Mouse (Mus musculus) adrenal gland, postnatal 14 days (tissue): ENCODE results near the gene Frmd8. TPM values are rescaled to one million over a fixed set of nuclear protein-coding genes. Genes with fewer than 3 reads are reported as not detected.
"Not testable (repeated sequence)": the region's sequence is repeated elsewhere in the genome, so short reads cannot be mapped to it uniquely, and the experiment has no call there.

Experiments
- DNase-seq: peaks from one replicate; pipeline ENCODE4 v3.0.0; 2021; ENCODE audit warnings: mixed read lengths
- total RNA-seq: library from RNA; stranded (reverse); gene quantifications from 2 replicates; pipeline ENCODE4 v1.2.3, GENCODE M21; 2021

The Frmd8 gene
- total RNA-seq, 1 experiment from 2014 or later: 26.0 TPM

DNA sequence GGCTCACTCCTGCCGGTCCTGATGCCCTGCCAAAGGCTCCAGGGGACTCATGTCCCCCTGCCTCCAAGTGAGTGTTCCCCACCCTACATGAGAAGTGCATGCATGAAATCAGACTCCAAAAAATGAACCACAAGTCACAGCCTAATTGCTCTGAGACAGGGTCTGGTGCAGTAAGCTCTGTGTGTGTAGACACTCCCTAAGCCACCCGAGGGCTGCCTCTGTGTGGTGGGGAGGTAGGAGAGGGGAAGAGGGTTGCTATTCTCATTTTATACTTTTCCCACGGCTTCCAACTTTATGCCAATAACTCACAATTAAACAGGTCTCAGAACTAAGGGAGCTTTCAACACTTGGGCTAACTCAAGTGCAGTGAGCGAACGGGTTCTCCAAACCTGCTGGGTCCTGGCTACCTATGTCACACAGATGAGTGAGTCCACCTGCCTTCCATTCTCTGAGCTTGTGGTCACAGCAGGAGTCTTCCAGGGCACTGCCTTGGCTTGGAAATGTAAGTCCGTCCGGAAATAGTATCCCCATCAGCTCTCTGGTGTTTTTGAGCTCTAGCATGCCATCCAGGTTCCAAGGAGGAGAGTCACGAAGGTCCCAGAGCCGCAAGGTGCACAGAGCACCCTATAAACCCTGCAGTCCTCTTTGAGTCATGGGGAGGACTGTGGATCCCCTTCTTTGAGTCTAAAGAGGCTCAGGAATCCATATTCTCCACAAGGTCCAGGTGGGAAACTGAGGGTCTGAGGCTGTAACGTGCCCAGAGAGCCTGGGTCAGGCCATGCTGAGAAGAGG is 50.1 kb downstream of the Frmd8 start:
- DNase-seq: no peak

DNA sequence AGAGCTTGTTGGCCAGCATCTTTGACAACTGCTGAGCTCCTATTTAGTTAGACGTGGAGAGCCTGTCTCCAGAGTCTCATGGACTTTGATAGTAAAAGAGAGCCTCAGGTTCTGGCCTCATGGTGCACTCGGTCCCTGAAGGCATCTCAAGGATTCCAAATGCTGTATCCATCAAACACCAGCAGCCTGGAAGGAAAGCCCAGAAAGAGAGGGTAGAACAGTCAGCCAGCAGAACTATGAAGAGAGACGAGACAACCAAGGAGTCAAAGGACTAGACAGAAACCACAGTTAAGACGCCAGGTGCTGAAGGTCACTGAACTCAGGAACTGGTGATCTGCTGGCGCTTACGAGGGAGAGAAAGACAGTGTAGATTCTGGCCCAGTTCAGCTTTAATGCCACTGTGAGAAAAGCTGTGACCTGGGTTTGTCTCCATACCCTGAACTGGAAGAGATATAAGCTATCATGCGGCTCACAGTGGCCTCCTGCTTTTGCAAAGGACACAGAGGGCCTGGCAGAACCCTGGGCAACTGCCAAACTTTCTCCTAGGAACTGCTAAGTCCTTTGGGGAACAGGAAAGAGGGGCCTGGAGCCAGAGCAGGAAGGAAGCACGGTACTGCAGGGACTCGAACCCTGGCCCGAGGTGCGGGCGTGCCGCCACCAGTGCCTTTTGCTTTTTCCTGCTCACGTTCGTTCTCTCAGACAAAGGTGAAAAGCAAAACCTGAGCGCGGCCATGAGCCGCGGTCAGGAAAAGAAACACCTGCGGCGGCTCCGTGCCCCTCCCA is 50.8 kb downstream of the Frmd8 start:
- DNase-seq: peak; percentile 73

DNA sequence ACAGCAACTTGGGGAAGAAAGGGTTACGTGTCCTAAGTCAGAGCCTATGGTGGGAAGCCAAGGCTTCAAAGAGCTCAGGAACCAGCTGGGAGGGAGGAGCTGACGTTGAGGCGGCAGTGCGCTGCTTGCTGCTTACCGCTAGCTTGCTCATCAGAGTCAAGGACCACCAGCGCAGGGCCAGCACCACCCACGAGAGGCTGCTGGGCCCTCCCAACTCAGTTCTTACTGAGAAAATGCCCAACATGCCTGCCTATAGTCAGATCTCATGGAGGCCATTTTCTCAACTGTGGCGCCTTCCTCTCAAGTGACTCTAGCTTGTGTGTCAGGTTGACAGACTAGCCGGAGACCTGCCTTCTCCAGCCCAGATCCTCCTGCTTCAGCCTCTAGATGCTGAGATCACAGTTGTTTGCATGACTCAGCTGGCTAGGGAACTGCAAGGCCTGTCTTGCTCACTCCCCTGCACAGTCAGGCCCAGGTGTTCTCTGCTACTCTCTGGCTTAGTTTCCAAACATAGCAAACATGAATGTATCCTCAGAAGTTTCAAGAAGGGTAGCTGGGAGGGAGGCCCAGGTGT is 51.7 kb downstream of the Frmd8 start:
- DNase-seq: peak; percentile 67

DNA sequence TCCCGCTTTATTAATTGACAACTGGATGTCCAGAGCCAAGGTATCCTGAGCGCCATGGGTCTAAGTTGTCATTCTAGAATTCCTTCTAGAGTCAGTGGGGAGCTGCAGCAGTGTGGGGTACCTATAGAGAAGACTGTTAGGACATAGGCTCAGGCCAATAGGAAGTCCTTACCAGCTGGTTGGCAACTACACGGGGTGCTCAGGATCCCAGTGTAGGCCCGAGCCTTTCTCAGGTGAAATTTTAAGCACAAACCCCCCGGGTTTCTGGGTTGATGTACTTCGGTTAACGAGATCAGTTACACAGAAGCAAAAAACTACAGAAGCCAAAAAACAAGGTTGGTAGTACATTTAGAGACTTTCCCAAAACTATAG is 52.3 kb downstream of the Frmd8 start:
- DNase-seq: no peak

DNA sequence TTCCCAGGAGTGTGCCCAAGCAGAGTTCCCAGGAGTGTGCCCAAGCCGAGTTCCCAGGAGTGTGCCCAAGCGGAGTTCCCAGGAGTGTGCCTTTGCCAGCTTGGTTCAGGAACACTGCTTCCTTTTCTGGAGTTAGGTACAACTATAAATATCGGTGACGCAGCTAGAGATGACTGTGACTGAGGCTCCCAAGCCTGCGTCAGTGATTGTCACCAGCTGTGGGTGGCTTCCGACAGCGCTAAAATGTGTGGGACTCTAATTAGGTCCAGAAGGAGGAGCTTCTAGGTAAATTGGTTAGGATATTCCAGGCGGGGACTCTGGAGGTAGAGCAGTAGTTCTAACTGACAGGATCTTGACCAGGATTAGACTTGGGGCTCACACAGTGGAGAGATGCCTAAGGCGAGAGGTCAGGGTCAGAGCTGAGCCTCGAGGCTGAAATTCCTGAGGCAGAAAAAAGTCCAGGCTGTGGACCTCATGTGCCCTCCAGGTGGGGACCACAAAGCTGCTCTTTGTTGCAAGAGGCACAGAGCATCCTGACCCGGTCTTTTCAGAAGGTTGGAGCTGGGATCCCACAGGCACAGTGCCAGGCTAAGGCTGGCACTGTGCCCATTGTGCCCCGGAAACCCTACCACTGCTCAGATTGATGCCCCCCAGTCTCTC is 52.8 kb downstream of the Frmd8 start:
- no peak for DNase-seq

DNA sequence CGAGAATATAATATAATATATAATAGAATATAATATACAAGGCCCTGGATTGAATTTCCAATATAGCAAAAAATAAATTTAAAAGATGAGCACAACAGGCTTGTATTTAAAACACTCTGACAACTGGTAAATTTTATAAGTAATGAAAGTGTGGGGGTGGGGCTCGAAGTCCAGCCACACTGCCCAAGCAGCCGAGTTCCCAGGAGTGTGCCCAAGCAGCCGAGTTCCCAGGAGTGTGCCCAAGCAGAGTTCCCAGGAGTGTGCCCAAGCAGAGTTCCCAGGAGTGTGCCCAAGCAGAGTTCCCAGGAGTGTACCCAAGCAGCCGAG is 53.3 kb downstream of the Frmd8 start:
- peak; percentile 61 for DNase-seq

DNA sequence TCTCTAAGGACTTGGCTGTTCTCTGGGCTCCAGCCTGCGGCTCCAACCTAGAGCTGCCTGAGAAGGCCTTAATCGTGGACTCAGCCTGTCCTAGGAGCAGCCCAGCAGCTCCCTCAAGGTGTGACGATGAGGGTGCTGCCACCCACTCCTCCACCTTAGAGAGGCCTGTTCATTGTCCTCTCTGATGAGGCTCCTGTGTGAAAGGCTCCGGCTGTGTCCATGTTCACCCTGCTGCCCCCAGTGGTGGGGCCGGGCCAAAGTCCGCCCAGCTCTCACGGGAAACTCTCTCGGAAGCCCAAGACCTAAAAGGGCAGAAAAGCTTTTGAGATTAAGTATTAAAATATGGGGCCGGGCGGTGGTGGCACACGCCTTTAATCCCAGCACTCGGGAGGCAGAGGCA is 55.5 kb downstream of the Frmd8 start:
- peak; percentile 73 for DNase-seq

DNA sequence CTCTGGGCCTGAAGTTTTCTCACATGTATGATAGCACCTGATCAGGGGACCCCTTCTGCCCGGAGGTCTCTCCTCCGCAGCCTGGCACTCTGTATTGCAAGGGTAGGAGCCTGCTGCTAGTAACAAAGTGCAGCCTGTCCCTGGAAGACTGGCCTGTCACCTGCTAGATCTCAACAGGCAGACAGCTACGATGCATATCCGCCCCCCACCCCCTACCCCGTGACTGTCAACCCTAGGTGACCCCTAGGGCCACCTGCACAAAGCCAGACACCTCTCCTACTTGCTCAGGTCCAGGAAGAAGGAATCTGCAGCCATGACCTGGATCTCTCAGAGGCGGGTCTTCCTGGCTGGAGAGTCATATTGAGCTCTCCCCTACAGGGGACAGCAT is 56.5 kb downstream of the Frmd8 start:
- no peak for DNase-seq

DNA sequence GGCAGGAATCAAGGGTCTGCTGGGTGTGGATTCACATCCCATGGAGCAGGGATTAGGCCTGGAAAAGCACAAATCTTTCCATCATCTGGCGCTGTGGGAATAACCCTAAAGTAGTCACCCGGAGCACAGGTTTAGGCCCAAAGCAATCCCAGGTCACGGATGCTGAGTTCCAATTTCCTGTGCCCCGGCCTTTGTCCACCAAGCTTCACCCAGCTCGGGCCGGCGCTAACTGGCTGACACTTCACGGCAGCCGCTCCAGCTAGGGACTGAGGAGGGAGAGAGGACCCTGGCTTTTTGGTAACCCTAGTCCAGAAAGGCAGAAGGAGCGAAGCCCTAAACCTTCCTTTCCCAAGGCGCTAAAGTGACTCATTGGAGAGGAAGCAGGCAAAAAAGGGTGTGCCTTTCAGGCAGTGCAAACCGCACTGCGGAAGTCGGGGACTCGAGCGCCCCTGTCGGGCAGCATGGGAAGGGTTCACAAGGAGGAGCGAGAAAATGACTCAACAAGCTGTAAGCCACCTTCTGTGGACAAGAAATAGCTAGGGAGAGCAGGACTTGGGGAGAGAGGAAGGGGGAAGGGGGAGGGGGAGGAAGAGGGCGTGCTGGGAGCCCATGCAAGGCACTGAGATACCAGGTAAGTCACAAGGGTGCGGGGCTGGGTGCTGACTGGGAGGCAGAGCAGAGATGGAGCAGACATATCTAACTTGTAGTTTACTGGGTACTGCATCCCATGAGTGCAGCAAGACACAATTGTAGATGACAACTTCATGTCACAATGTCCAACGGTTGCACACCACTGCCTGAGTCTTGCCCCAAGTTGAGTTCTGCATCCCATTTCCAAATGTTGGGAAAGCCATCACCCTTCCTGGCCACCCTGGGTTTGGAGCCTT is 57.1 kb downstream of the Frmd8 start:
- peak; percentile 94 for DNase-seq

DNA sequence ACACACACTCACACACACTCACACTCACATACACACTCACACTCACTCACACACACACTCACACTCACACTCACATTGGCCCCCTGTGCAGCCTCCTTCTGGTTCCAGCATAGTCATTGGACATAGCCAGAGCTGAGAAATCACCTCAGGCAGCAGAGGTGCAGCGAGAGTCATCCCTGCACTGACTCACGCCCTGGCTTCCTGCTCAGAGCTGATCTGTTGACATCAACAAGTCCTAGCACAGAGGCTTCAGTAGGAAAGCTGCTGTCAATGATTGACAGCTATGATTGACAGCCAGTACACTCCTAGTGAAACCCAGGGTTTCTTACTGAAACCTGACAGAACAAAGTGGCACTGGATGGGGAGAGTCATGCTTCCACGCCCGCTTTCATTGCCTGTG is 59.1 kb downstream of the Frmd8 start:
- DNase-seq: peak; percentile 69

DNA sequence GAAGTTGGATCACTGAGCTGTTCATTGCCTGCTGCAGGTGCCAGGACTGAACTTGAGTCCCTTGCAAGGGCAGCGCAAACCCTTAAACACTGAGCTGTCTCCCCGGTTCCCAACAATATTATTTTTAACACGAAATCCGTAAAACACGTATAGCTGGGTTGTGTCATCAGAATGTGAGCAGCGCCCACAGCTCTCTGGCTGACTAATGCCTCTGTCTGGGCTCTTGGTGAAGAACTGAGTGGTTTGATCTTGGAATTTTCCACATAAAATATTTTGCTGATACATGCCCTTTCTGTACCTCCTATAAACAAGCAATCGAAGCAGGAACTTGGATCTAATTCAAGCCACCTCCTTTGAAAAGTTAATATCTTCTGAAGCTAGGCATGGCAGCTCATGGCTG is 60.1 kb downstream of the Frmd8 start:
- no peak for DNase-seq

DNA sequence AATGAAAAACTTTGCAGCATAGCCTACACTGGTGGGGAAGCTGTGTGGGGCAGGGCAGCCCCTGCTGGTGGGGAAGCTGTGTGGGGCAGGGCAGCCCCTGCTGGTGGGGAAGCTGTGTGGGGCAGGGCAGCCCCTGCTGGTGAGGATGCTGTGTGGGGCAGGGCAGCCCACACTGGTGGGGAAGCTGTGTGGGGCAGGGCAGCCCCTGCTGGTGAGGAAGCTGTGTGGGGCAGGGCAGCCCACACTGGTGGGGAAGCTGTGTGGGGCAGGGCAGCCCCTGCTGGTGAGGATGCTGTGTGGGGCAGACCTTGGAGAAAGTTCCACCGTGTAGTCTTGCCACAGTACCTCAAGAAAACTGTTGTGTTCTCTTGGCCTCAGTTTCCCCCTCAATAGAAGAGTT is 61.0 kb downstream of the Frmd8 start:
- DNase-seq: not testable (repeated sequence)

DNA sequence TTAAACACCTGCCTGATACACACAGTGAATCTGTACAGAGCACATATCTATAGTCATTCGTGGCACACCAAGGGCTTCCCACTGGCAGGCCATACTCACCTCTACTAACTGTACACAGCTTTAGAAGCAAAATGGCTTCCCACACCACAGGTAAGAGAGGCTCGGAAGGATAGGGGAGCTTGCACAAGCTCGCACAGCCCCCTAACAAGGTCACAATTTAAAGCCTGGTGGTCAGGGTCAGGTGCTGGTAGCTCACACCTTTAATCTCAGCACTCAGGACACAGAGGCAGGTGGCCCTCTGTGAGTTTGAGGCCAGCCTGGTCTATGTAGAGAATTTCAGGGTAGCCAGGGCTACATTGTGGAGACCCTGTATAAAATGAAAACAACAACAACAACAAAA is 61.5 kb downstream of the Frmd8 start:
- no peak for DNase-seq

DNA sequence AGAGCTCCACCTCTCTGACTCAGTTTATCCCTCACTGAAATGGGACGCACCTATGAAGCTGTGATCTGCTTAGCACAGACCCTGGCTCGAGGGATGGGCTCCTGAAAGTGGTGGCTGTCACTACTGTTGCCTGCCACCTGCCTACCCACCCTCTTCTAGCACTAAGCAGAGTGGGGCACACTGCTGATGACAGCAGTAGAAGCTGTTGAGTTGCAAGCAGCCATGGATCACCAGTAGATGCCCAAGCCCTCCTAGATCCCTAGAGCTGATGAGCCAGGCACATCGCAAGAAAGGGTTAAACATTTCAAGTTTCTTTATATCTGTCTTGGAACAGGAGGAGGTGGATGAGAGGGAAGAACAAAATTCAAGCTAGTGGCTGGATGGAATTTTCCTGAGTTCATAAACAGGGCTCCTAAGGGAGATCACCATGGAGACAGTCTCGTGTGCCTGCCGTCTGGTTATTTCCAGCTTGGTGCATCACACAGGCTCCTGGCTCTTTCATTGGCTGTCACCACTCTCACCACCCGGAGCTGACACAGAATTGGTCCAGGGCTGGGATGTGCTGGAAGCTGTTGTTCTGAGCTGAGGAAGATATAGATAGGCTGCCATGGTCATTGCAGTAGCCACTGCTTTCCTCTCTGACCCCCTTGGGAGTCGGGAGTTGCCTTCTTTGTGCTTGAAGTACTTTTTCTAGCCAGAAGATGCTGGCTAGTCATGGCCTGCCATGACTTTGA is 63.1 kb downstream of the Frmd8 start:
- peak; percentile 88 for DNase-seq

DNA sequence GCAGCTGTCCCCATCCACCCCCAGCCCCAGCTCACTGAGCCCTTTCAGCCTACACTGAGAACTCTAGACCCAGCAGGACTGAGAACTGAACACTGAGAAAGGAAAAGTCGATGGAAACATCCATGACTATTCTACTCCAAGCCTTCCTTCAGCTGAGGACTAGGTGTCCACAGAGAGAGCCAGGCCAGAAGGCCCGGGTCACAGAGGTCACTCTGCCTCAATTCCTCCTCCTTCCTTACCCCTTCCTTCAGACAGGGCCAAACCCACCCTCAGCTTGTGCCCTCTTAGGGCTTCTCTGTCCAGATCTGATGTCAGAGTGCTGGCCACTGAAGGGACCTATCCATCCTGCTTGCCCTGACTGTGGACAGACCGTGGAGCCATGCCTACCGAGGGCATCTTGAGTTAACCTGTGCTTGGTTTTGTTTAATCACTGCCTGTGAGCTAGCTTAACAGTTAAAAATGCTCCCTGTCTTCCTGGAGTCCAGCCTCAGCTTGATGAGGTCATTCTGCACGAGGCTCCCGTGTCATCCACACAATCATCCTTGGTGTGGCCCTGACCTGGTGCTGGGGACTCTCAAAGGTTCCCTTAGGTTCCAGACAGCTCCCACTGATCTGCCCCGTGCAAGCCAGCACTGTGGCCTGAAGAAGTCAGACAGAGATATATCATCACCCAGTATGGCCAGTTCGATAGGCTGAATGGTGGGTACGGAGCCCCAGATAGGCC is 64.1 kb downstream of the Frmd8 start:
- peak; percentile 76 for DNase-seq

DNA sequence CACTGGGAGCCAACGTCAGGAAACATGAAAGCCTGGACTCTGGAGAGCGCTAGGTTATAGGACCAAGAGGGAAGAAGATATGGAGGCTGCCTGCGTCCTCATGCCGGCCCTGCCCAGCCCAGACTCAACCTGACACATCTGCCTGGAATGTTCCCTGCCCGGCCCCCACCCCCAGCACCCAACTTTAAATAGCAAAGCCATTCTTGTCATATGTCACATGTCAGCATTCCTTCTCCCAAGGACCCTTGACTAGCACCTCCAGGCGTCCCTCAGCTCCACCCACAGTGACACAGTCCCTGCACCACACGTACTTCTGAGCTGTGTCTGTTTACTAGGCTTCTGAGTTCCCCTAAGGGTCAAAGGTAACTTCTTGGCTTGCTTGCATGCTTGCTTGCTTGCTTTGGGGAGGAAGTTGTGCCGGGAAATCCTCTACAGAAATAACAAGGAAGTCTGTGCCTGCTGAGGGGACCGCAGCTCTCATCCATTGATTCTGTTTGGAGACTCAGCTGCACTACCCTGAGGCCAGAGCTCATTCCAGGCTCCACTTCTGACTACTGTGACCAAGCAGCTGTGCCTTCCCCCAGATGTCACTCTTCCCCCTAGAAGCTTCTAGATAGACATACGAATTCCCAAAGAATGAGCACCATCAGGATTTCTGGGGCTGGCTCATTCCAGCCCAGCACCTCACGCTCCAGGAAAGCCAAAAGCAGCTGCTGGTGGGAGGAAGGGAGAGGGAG is 64.8 kb downstream of the Frmd8 start:
- peak; percentile 73 for DNase-seq

DNA sequence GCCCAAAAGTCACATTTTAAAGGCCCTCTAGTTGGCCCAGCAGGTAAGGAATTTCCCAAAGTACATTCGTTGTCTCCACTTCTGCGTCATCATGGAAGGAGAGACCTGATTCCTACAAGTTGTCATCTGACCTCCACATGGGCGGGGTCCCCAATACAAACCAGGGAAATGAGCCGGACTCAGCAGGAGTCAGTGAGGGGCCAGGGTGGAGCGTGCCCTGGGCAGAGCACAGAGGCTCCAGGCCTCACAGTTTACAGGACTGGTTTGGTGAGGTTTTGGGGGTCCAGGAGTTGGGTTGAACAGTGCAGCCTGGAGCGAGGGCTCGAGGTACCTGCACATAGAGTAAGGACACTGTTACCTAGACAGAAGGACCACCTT is 65.4 kb downstream of the Frmd8 start:
- DNase-seq: no peak

DNA sequence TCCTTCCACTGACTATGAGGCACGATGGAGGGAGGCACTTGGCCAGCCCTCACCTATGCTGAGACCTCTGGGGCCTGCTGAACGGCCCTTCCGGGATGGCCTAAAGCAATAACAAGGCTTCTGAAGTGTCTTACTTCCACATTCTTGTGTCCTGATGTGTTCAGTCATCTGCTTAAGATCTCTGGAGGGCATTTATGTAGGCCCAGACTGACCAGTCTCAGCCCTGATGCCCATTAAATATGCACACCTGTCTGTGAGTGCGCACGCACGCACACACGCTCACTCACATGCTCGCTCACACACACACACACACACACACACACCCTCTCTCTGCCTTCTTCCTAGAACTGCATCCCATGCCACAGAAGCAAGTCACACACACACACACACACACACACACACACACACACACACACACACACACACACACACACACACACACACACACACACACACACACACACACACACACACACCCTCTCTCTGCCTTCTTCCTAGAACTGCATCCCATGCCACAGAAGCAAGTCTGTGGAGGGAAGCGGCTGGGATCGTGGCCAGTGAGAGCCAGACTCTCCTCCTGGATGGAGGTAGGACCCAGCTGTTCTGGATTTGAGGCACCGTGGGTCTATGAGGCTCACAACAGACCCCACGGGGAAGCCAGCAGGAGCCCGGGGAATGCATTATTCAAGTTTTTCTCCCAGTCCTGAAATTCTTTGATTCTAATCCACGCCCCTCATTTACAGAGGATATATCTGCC is 65.9 kb downstream of the Frmd8 start:
- no peak for DNase-seq

DNA sequence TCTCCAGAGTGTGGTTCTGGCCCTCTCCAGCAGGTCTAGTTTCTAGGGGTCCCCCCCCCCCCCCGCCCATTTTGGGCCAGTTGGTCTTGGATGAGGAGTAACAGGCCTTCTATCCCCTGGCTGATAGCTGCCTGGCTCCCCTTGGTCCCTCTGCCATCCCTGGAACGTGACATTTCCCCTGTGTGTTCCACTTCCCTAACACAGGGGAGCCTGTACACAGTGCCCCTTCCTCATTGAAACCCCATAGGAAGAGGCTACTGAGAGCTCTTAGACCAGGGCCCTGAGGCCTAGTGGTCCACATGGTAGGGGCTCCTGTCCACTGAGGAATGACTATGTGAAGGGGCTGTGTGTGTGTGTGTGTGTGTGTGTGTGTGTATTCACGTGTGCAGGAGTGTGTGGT is 67.3 kb downstream of the Frmd8 start:
- DNase-seq: no peak
